Mouse (Mus musculus) heart, postnatal 14 days (tissue): Measurements from ENCODE around the gene Vegfc. TPM values are rescaled to one million over a fixed set of nuclear protein-coding genes. Genes with fewer than 3 reads are reported as not detected.

Source experiments
- DNase-seq, 2 experiments: peaks; one replicate each; pipeline ENCODE4 v3.0.0; 2021 to 2022
- intact Hi-C: fragments of 180-260 bp; cut with DNase I; formaldehyde crosslinking; loops from one replicate; pipeline ENCODE4 v1.15.1; 2025
- long read RNA-seq, 2 experiments: library from polyadenylated mRNA; stranded (forward); transcript quantifications; one replicate each; pipeline ENCODE4 v2.0.0; 2021
- total RNA-seq, 2 experiments: library from RNA; stranded (reverse); gene quantifications; 2 replicates each; pipeline ENCODE4 v1.2.3; 2021

The Vegfc gene
- 1 to 10 TPM; 7.4 to 9.2 TPM for total RNA-seq
- long read RNA-seq, experiment 1, transcript Vegfc-201 (7 exons, 2,449 nt): major isoform, 17 of 18 reads
- long read RNA-seq, experiment 1, partial matches to known transcripts: 0 of 18 reads
- long read RNA-seq, experiment 1, other reads (novel, unspliced or antisense): 1 of 18 reads
- long read RNA-seq, experiment 2, transcript Vegfc-201 (7 exons, 2,449 nt): major isoform, 8 of 10 reads
- long read RNA-seq, experiment 2, partial matches to known transcripts: 0 of 10 reads
- long read RNA-seq, experiment 2, other reads (novel, unspliced or antisense): 2 of 10 reads

DNA sequence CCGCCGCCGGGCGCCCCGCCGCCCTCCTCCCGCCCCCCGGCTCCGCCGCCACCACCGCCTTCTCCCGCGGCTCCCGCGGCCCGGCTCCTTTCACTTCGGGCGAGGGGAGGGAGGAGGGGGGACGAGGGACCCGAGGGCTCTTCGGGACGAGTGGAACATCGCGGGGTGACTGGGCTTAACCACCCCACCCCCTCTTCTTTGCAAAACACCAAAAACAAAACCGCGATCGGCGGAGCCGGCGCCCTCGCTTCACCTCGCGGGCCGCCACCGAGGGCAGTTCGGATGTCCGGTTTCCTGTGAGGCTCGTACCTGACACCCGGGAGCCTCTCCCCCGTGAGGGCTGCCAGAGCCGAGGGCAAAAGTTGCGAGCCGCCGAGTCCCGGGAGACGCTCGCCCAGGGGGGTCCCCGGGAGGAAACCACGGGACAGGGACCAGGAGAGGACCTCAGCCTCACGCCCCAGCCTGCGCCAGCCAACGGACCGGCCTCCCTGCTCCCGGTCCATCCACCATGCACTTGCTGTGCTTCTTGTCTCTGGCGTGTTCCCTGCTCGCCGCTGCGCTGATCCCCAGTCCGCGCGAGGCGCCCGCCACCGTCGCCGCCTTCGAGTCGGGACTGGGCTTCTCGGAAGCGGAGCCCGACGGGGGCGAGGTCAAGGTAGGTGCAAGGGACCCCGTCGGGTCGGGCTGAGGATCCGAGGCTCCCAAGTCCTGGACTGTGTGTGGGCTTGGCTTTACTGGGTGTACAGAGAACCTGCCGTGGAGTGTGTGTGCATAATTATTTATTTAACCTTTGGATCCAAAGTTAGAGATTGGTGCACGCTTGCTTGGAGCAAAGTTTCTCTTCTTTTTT, at the start of gene Vegfc:
Gene Vegfc, plus strand, starts transcription at position 336 of the 850 bp plus-strand sequence.
- intact Hi-C loops: loop anchor here (1.0 to 5.0 kb wide), 3 partner anchors 75 to 413 kb away; no protein-coding TSS in a partner anchor
- peak; percentile 64 to 68 for DNase-seq

DNA sequence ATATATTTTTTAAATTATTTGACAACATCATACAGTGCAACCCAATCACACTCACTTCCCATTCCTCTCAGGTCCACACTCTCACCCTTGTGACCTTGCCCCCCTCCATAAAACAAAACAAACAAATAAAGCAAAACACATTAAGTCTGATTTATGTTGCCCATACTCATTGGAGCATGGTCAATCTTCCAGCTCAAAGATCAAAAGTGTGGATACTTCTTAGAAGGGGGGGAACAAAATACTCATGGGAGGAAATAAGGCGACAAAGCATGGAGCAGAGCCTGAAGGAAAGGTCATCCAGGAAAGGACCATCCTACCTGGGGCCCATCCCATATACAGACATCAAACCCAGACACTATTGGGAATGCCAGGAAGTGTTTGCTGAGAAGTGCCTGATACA, 42.8 kb upstream of the Vegfc start:
- no peak for DNase-seq
- intact Hi-C loops: no loop called here

DNA sequence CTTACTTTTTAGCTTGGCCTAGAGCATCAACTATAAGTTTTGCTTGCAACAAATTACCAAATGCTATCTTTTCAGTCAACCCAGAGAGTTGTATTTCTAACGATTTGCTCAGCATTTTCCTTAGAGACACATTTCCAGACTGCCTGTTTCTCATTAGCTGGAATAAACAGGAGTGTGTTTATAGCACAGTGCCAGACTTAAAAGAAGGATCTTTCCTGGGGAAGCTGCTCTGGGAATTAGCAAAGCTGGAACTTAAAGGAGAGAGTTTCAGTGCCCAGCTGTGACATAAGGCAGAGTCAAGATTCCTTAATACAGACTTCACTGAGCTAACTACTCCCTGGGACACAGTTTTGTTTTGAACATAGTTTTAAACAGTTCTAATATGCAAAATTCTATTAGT, 34.8 kb upstream of the Vegfc start:
- intact Hi-C loops: no loop called here
- no peak for DNase-seq

DNA sequence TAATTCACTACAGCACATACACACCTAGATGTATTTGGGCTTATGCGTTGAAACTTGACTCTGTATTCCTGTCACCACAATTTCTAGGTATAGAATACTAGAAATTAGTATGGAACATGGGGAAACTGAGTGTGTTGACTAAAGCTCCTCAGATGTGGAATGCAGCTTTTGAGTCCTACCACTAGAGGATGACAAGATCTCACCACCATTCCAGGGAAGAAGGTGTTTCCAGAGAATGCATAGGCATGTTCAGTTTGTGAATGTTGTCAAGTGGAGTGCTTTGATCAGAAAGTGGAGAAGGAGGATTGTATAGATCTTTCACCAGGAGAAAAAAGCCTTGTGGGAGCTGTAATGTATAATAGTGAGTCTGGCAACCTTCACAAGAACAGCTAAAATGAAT, 33.9 kb upstream of the Vegfc start:
- DNase-seq: no peak
- intact Hi-C loops: no loop called here

DNA sequence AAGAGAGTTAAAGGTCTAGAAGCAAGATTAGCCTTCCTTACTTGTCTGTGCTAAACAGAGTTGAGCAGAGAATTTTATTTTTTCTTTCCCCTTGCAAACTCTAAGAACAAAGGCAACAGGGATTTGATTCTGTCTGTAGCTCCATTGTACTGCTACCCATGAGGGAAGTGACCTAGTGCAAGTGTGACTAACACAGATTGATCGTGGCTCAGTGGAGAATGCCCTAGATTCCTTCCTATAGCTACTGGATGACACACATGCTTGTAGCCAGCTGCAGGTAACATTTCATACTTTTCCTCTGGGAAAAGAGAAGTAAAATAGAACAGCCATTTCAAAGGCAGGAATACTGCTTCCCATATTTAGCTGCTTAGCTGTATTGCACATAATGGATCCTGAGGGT, 24.2 kb upstream of the Vegfc start:
- intact Hi-C loops: no loop called here
- no peak for DNase-seq

DNA sequence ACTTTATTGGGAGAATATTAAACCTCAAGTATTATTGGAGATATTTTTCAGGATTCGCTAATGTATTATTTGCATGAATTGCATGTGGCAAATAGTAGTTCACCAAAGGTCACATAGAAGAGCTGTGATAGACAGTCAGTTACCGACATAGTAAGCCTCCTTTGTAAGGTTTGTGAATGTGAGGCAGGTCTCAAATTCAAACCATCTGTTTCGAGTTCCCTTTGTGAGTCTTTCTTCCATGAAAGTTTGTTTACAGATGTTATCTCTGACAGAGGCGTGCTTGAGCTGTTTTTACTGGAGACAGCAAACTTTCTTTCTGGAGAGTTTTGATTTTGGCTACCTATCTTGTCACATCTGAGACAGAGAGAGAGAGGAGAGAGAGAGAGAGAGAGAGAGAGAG, 11.9 kb upstream of the Vegfc start:
- intact Hi-C loops: no loop called here
- no peak for DNase-seq

DNA sequence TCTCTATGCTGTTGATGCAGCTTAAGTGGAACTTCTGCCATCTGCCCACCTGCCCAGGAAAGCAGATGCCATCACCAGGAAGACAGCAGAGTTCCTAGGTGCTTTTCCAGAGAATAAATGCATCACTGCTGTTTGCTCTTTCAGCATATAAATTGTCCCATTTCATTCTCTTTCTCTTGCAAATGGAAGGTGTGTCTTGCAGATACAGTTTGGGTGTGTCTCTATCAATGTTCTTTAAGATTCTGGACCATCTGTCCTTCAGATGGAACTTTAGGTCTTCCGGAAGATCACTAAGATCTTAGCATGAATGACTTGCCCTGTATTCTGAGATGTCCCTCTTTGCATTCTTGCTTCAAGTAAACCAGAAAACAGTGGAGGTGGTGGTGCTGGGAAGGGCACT, 1.1 kb upstream of the Vegfc start:
- no peak for DNase-seq
- intact Hi-C loops: loop anchor here (5.0 kb wide), 2 partner anchors 76 to 204 kb away; no protein-coding TSS in a partner anchor

DNA sequence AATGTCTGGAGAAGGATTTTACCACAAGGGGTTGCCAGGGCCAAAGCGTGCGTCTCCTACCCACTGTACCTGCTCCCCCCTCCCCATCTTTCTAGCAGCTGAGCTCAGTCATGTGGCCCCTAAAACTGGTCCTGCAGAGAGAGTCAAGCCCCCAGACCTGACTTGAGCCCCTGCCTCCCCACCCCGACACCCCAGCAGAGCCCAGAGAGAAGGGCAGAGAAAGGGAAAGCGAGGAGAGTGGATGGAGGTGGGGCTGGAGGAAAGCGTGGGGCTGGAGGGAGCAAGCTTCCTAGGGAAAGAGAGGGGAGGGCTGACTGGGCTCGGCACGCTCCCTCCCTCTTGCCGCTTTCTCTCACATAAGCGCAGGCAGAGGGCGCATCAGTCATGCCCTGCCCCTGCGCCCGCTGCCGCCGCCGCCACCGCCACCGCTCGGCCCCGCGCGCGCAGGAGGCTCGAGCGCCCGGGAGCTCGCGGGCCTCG, 575 bp upstream of the Vegfc start:
- peak in 1 of 2 experiments; percentile 79 for DNase-seq
- intact Hi-C loops: loop anchor here (1.0 to 5.0 kb wide), 3 partner anchors 75 to 413 kb away; no protein-coding TSS in a partner anchor

DNA sequence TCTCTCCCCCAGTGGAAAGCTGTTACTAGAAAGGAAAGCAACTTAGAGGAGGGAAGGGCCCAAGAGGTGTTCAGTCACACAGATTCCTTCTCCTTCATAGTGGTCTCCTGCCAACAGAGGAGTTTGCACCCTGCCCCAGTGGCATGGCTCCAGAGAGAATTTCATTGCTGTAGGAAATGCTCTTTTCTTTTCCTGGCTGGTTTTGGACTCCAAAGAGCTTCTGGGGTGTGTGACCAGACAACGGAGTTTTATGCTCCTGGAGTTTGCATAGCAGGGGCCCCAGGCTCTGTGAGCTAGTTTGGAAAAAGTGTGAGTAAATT, 675 bp downstream of the Vegfc start:
- intact Hi-C loops: loop anchor here (5.0 kb wide), 2 partner anchors 74 to 206 kb away; no protein-coding TSS in a partner anchor
- peak; percentile 16 to 34 for DNase-seq

DNA sequence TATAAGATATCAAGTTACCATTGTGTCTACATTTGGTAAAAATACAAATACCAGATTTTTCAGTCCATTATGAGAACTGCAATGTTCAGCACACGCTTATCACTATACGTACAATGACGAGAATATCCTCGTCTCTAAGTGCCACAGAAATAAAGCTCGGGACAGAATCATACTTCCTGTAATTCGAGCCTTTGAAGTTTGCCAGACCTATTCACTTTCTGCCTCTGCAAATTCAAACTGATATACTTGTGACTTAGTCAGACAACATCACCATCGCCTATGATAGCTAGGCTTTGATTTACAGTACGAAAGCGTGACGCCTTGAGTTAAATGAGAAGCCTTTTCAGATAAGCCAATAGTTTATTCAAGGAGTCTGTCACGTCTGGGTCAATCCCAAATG, 1.6 kb downstream of the Vegfc start:
- no peak for DNase-seq
- intact Hi-C loops: loop anchor here (5.0 kb wide), 2 partner anchors 73 to 207 kb away; no protein-coding TSS in a partner anchor

DNA sequence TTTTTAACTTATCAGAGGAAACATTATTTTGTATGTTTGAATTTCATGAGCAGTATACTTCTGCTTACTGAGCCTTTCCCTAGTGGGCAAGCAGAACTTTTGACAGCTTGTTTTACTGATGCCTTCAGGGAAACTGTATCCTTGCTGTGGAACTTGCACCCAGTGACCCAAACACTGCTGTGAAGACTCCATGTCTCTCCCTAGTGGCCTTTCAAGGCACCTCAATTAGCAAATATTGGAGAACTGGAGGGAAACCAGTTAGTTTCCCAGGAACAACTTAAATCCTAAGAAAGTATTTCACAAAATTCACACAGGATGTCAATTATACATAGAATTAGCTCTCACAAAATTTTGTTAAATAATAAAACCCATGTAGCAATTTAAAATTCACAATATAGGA, 2.2 kb downstream of the Vegfc start:
- peak in 1 of 2 experiments; percentile 6 for DNase-seq
- intact Hi-C loops: loop anchor here (5.0 kb wide), 2 partner anchors 73 to 207 kb away; no protein-coding TSS in a partner anchor

DNA sequence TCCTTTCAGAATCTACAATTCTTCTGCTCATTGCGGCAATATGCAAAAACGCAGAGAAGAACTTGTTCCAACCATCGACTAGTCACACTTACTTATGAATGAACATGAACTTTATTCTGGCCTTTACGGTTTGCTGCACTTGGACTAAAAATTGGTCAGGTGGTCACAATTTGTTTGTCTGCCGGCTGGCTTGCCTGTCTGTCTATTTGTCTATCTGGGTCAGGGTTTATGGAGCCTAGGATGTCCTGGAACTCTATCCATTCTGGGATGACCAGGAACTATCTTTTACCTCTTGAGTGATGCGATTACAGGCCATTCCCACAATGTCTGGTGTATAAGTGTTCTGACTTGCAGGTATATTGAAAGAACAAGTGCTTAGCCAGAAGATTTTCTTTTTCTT, 8.5 kb downstream of the Vegfc start:
- no peak for DNase-seq
- intact Hi-C loops: no loop called here

DNA sequence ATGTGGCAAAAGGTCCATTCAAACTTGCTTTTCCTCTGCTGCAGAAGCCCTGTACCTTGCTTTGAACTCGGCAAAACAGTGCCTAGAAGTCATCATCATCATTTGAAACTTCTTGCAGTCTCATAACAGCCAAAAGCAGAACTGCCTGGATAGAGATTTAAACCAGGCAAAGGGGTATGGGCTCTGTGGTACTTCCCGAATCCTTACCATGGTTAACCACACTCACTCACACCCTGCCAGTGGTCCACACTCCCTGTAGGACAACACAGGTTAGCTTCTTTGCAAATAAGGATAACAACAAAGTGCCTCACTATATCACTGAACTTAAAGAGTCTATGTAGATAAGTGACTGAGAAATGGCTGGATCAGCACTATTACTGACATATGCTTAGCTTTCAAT, 9.7 kb downstream of the Vegfc start:
- no peak for DNase-seq

DNA sequence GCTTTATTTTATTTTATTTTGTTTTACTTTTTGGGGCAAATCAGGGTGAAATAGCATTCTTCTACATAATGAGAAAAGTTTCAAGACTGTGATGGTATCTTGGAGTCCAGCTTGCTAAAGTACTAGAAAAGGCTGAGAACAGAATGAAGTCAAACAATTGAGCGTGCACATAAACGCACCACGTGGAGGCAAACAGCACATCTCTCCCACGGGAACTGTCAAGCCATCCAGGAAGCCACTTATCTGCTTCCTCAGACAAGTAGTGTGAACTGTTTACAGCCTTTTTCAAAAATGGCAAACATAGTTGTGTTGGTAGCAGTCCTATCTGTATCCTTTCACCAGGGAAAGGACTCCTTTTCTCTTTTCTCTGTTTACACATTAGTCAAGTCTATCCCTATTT, 11.8 kb downstream of the Vegfc start:
- intact Hi-C loops: no loop called here
- no peak for DNase-seq

More for the DNA sequence above, 9.7 kb downstream of the Vegfc start:
- intact Hi-C loops: no loop called here

DNA sequence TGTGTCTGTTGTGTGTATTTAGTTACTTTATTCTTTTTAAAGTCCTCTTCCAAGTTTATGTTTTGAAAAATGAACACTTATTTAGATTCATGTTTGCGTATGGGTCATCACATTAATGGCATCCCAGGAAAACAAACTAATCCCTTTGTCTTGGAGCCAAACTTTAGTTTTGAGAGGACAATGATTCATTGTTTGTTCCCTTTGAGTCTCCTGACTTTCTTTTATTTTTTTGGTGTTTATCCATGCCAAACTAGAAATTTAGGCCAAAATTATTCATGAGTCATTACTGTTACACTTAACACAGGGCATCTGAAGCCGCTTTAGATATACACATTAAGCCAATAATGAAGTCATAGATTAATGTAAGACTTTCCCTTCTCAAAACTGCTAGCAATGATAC, 12.5 kb downstream of the Vegfc start:
- DNase-seq: no peak
- intact Hi-C loops: no loop called here

DNA sequence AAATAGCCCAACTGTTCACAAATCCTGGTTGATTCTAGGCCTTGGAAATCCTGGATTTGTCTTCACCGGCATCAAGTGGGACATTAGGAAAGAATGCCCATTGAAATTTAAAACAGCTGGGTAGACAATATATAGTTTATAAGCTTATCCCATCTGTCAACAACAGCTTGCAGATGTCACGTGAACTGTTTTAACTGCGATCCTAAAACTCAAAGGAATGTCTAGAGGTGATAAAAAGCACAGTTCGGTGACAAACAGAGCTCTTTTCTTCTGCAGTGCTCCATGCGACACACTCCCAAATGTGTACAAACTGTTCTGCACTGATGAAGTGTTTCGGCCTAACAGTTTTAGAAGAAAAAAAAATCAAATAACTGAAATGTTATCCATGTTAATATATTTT, 22.7 kb downstream of the Vegfc start:
- intact Hi-C loops: no loop called here

DNA sequence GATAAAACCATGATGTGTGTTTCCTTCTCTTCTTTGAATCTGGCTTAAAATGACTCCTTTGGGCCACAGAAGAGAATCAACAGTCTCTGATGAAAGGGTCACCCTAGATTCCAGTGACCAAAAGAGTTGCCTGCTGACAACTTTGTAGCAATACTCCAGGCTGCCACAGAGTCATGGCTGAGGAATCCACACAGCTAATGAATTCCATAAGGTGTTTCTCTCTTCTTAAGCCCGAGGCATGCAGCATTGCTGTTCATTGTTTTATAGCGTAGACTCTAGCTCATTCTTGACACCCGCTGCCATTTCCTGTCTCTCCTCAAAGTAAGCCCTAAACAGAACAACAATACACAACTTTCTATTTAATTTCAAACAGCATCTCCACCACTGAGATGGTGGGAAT, 37.2 kb downstream of the Vegfc start:
- intact Hi-C loops: no loop called here
- no peak for DNase-seq

More for the DNA sequence above, 22.7 kb downstream of the Vegfc start:
- DNase-seq: no peak

DNA sequence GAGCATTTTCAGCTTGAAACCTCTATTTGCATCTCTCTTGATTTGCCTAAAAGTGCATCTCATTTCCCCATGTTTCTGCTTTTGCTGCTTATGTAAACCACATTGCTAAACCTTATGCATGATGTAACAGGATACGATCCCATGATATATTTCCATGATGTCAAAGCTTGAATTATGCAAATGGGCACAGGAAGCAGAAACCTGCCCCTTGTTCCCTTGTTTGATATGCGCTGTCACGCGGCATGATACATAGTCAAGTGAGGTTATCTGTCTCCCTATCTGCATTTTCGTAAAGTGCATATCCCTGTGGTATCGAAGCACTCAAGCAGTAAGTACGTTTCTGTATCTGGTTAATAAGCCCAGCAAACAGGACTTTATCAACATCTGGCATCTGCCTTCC, 42.7 kb downstream of the Vegfc start:
- DNase-seq: no peak
- intact Hi-C loops: no loop called here

DNA sequence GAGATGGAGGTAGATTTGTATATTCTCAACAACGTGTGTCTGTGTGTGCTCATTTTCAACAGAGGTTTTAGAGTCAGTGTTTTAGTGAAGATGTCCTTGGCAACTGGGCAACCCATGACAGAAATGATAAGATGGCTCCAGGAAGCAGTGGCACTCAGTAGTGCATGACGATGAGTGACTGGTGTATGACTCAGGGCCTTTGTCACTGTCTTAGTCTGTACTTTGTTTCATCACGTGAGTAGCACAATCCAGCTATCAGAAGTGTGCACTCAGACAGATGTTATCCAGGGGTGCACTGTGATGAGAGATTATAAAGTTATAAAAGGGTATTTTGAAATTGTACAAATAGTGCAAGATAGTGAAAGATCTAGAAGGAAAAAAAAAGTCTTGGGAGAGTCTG, 44.5 kb downstream of the Vegfc start:
- intact Hi-C loops: no loop called here
- no peak for DNase-seq

DNA sequence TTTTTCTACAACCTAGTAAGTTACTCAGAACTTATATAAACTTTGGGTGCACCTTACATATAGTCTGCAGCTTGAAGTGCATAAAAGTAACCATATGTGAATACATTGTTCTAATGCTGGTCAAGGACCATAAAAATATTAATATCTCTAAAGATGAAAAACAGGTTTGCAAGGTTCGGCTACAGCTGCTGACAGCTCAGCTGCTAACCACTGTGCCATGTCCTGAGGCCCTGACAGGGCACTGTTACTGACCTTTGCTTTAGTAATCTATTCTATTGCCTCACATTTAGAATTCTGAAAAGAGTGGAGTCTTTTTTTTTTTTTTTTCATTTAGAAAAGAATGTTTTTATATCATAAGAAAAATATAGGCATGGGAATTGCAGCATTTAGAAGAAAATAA, 44.9 kb downstream of the Vegfc start:
- intact Hi-C loops: no loop called here
- no peak for DNase-seq

DNA sequence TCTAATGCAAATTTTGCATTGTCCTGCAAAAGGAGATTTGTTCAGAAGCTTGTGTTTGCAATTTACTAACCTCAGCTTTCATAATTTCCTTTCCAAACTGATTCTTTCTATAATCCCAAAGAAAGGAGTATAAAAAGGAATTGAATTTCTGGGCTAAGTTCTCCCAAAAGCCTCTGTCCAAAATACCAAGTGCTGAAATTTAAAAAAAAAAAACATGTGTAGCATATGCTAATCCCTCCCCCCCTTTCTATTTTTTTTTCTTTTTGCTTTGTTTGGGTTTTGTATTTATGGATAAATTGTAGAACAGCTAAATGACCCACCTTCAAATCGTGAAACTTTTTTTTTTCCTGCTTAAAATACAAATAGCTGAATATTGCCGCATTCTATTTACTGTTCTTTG, 53.2 kb downstream of the Vegfc start:
- DNase-seq: no peak

More for the DNA sequence above, 53.2 kb downstream of the Vegfc start:
- intact Hi-C loops: no loop called here
